Mouse (Mus musculus): Measurements from ENCODE around the gene Ddah1. TPM values are rescaled to one million over a fixed set of nuclear protein-coding genes. Genes with fewer than 3 reads are reported as not detected.

Gene Ddah1
- total RNA-seq, 2 experiments from 2014 or later = 11.1 to 18.1 TPM

DNA sequence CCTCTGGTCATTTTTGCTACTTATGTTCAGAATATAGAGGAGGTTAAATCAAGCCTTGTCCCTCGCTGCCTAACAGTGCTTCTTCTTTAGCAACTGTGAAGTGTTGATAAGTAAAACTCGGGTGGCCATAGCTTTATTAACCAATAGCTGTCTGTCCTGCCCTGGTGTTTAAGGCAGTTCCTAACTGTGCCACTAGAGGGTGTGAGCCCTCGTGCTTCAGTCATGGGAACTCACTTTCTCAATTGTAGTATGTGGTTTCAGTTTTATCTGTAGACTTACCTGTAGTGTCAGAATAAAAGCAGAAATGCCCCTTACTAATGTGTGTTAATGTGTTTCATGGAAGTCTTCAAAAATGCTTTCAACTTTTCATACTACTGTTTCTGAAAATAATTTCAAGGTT lies 183.5 kb downstream of the Ddah1 start:
- peak in 1 of 2 experiments; percentile 41 for DNase-seq (ENCODE audit: low spot score in 2 of 2)

Other genes starting within 250 kb of the Ddah1 start
- 10 to 100 TPM; 20.8 to 23.5 TPM for gene Znhit6, start 182.5 kb upstream of the Ddah1 start, total RNA-seq (2021)
- 10 to 100 TPM; 13.3 to 13.7 TPM for gene Ccn1, start 108.7 kb upstream of the Ddah1 start, total RNA-seq (2021)
- 10 to 100 TPM; 27.7 to 28.8 TPM for gene Bcl10, start 164.1 kb downstream of the Ddah1 start, total RNA-seq (2021)
- gene 2410004B18Rik, start 179.3 kb downstream of the Ddah1 start, total RNA-seq (2021) = 10 to 100 TPM; 21.6 to 22.5 TPM
- gene Syde2, start 229.2 kb downstream of the Ddah1 start, total RNA-seq (2021) = 10 to 100 TPM in 1 of 2 experiments, 1 to 10 TPM in 1; 9.2 to 10.1 TPM

Data from adrenal gland, postnatal 4 days (tissue).